Mouse (Mus musculus): ENCODE measurements around the gene Acp2.
A peak's percentile ranks its signal among the peaks of the same experiment; 100 is the strongest.

Acp2 gene

GRCm38 (mm10) chr2:91256256-91257125 lies 53.8 kb downstream of the Acp2 start:
- DNase-seq, result peak; percentile 60

GRCm38 (mm10) chr2:91257126-91257980 lies 54.7 kb downstream of the Acp2 start:
- peak; percentile 68 for DNase-seq

- DNase-seq, result no peak
These were observed 55.4 kb downstream of the Acp2 start for GRCm38 (mm10) chr2:91258054-91258453.

GRCm38 (mm10) chr2:91258830-91259229 lies 56.1 kb downstream of the Acp2 start:
- no peak for DNase-seq

- no peak for DNase-seq
These were observed 56.8 kb downstream of the Acp2 start for GRCm38 (mm10) chr2:91259493-91259892.

Data from kidney, adult 11 months (tissue).